Mouse (Mus musculus) MEL (cell line): ENCODE data around the gene Abhd12b. TPM values are rescaled to one million over a fixed set of nuclear protein-coding genes. Genes with fewer than 3 reads are reported as not detected.
A peak's percentile ranks its signal among the peaks of the same experiment; 100 is the strongest.

Source experiments
- DNase-seq: peaks from one replicate; pipeline ENCODE4 v3.0.0; 2011; ENCODE audit warnings: low read depth, low spot score
- H3K27ac ChIP-seq: 2 replicates; pipeline ENCODE4 v1.5.1; 2012; ENCODE audit warnings: low read depth, mild to moderate bottlenecking, control low read depth, low read length, moderate library complexity; ENCODE audit not compliant: control insufficient read depth
- H3K27me3 ChIP-seq, 2 experiments: fragments of 150-350 bp in 1 of 2; sonication (generic) in 1 of 2; 2 replicates each; pipeline ENCODE4 v1.6.1; 2012; ENCODE audit warnings: low read length in 2 of 2, mild to moderate bottlenecking in 2 of 2, improper control_type of control experiment in 1 of 2, moderate library complexity in 1 of 2; ENCODE audit not compliant: insufficient read depth in 2 of 2, control insufficient read depth in 1 of 2
- H3K36me3 ChIP-seq, 2 experiments: 2 replicates each; pipeline ENCODE4 v1.6.1; 2012 to 2014; ENCODE audit warnings: low read length in 2 of 2, improper control_type of control experiment in 1 of 2, inconsistent platforms in 1 of 2, mild to moderate bottlenecking in 1 of 2; ENCODE audit not compliant: insufficient read depth in 2 of 2, control insufficient read depth in 1 of 2
- H3K4me1 ChIP-seq, 2 experiments: fragments of 150-350 bp in 1 of 2; sonication (generic) in 1 of 2; 2 replicates each; pipeline ENCODE4 v1.6.1; 2012; ENCODE audit warnings: low read length in 2 of 2, improper control_type of control experiment in 1 of 2, mild to moderate bottlenecking in 1 of 2; ENCODE audit not compliant: insufficient read depth in 2 of 2, control insufficient read depth in 1 of 2
- H3K4me3 ChIP-seq, 2 experiments: fragments of 150-350 bp in 1 of 2; sonication (generic) in 1 of 2; 2 replicates each; pipeline ENCODE4 v1.5.1; 2012; ENCODE audit warnings: low read depth in 2 of 2, low read length in 2 of 2, mild to moderate bottlenecking in 2 of 2, moderate library complexity in 2 of 2, control low read depth in 1 of 2, improper control_type of control experiment in 1 of 2; ENCODE audit not compliant: control insufficient read depth in 1 of 2, insufficient read depth in 1 of 2
- H3K79me2 ChIP-seq: 2 replicates; pipeline ENCODE4 v1.6.1; 2012; ENCODE audit warnings: mild to moderate bottlenecking, low read length, moderate library complexity; ENCODE audit not compliant: control insufficient read depth, poor library complexity, insufficient read depth
- H3K9ac ChIP-seq: 2 replicates; pipeline ENCODE4 v1.6.1; 2012; ENCODE audit warnings: low read depth, mild to moderate bottlenecking, control low read depth, low read length, moderate library complexity; ENCODE audit not compliant: control insufficient read depth, poor library complexity, severe bottlenecking
- H3K9me3 ChIP-seq: fragments of 150-350 bp; sonication (generic); replicated peaks from 2 replicates; pipeline ENCODE4 v1.6.1; 2012; ENCODE audit warnings: mild to moderate bottlenecking, low read length, improper control_type of control experiment, moderate library complexity; ENCODE audit not compliant: insufficient read depth
- BHLHE40 ChIP-seq: IDR thresholded peaks from 2 replicates; pipeline ENCODE4 v1.6.1; 2012; ENCODE audit warnings: low read depth, mild to moderate bottlenecking, inconsistent platforms, low read length, improper control_type of control experiment, borderline replicate concordance
- EP300 ChIP-seq, 2 experiments: IDR thresholded peaks; 2 replicates each; pipeline ENCODE4 v1.6.1; 2011; ENCODE audit warnings: improper control_type of control experiment in 2 of 2, low read length in 2 of 2, low read depth in 1 of 2, mild to moderate bottlenecking in 1 of 2
- ETS1 ChIP-seq: IDR thresholded peaks from 2 replicates; pipeline ENCODE4 v1.6.1; 2012; ENCODE audit warnings: low read depth, mild to moderate bottlenecking, inconsistent platforms, low read length, improper control_type of control experiment, moderate library complexity
- GABPA ChIP-seq: IDR thresholded peaks from 2 replicates; pipeline ENCODE4 v1.6.1; 2012; ENCODE audit warnings: low read depth, mild to moderate bottlenecking, inconsistent platforms, low read length, improper control_type of control experiment, moderate library complexity
- GATA1 ChIP-seq: IDR thresholded peaks from 2 replicates; pipeline ENCODE4 v1.6.1; 2011; ENCODE audit warnings: low read depth, low read length, improper control_type of control experiment
- HCFC1 ChIP-seq: IDR thresholded peaks from 2 replicates; pipeline ENCODE4 v1.6.1; 2012; ENCODE audit warnings: low read depth, mild to moderate bottlenecking, inconsistent platforms, low read length, improper control_type of control experiment, moderate library complexity
- MAFK ChIP-seq: IDR thresholded peaks from 2 replicates; pipeline ENCODE4 v1.6.1; 2011; ENCODE audit warnings: low read depth, mild to moderate bottlenecking, low read length, improper control_type of control experiment, borderline replicate concordance
- MXI1 ChIP-seq: IDR thresholded peaks from 2 replicates; pipeline ENCODE4 v1.6.1; 2011; ENCODE audit warnings: mild to moderate bottlenecking, low read depth, low read length, improper control_type of control experiment
- MYC ChIP-seq: IDR thresholded peaks from 2 replicates; pipeline ENCODE4 v1.6.1; 2011; ENCODE audit warnings: low read depth, mild to moderate bottlenecking, low read length, improper control_type of control experiment, moderate library complexity
- POLR2AphosphoS5 ChIP-seq: IDR thresholded peaks from 2 replicates; pipeline ENCODE4 v1.6.1; 2012; ENCODE audit warnings: low read depth, borderline replicate concordance, mild to moderate bottlenecking, inconsistent platforms, low read length, moderate library complexity, mixed read lengths
- RCOR1 ChIP-seq: IDR thresholded peaks from 2 replicates; pipeline ENCODE4 v1.6.1; 2012; ENCODE audit warnings: low read depth, mild to moderate bottlenecking, inconsistent platforms, low read length, improper control_type of control experiment
- SIN3A ChIP-seq: IDR thresholded peaks from 2 replicates; pipeline ENCODE4 v1.6.1; 2012; ENCODE audit warnings: low read length, improper control_type of control experiment, inconsistent platforms
- TAL1 ChIP-seq: IDR thresholded peaks from 2 replicates; pipeline ENCODE4 v1.6.1; 2012; ENCODE audit warnings: mild to moderate bottlenecking, inconsistent platforms, low read length, moderate library complexity, mixed read lengths
- UBTF ChIP-seq: IDR thresholded peaks from 2 replicates; pipeline ENCODE4 v1.6.1; 2012; ENCODE audit warnings: low read depth, mild to moderate bottlenecking, inconsistent platforms, low read length, improper control_type of control experiment, moderate library complexity, borderline replicate concordance; ENCODE audit not compliant: insufficient read depth
- ZNF384 ChIP-seq: IDR thresholded peaks from 2 replicates; pipeline ENCODE4 v1.6.1; 2012; ENCODE audit warnings: low read depth, mild to moderate bottlenecking, inconsistent platforms, low read length, improper control_type of control experiment
- polyA plus RNA-seq, 2 experiments: library from polyadenylated mRNA; stranded (reverse) in 1 of 2; unstranded in 1 of 2; fragments of >175 nt in 1 of 2; fragments of >200 nt in 1 of 2; gene quantifications; 2 replicates each; pipeline versions ENCODE4 v1.2.1 to v1.2.4; 2012; ENCODE audit warnings: low replicate concordance in 2 of 2, low read depth in 1 of 2; ENCODE audit not compliant: insufficient read length in 2 of 2, insufficient read depth in 1 of 2, missing spikeins in 1 of 2
- total RNA-seq: library from RNA; depleted of rRNA; stranded (reverse); fragments of 300-350 nt; gene quantifications from 2 replicates; pipeline ENCODE4 v1.2.3, GENCODE M21; 2012

The Abhd12b gene
- total and polyA plus RNA-seq, 3 experiments, result not detected

- no peaks in the 10 kb centered on the region for H3K9me3 ChIP-seq
- peak; percentile 78 for DNase-seq
- TF ChIP-seq HCFC1 (peak; percentile 44), ZNF384 (0 out of 2 replicates have a peak, but pooled peaks have one; percentile 15), MYC (no peak), RCOR1 (peak; percentile 55), BHLHE40 (no peak), ETS1 (peak; percentile 80), SIN3A (peak; percentile 88), TAL1 (no peak), GATA1 (0 out of 2 replicates have a peak, but pooled peaks have one; percentile 17), MXI1 (peak; percentile 63), UBTF (no peak), EP300 (IDR thresholded peaks at IDR 0.05; ENCODE audit: low read depth in 1 of 2, low read length in 2 of 2) (peak in 1 of 2 experiments; percentile 34; a peak in 2 of 4 replicates), POLR2AphosphoS5 (no peak), GABPA (no peak), MAFK (no peak)
- peak overlapping the region; percentile 58 to 82 for H3K4me3 ChIP-seq
- H3K27ac ChIP-seq, result peak overlapping the region; percentile 40
- H3K4me1 ChIP-seq, result peaks cover 13 to 15% of the 10 kb centered on the region in 2 experiments
- no peaks in the 10 kb centered on the region for H3K27me3 ChIP-seq
- H3K36me3 ChIP-seq, result peaks cover 0 to 10% of the 10 kb centered on the region in 2 experiments; a peak in 2 of 4 replicates
- H3K79me2 ChIP-seq, result no peaks in the 10 kb centered on the region
- H3K9ac ChIP-seq, result peak overlapping the region; percentile 54
Measured at GRCm38 (mm10) chr12:70136185-70136756, 17.7 kb upstream of the Abhd12b start.

GRCm38 (mm10) chr12:70137095-70137494, 16.8 kb upstream of the Abhd12b start:
- H3K4me1 ChIP-seq, result peaks cover 19 to 20% of the 10 kb centered on the region in 2 experiments
- peak overlapping the region in 1 of 2 experiments; percentile 58; a peak in 2 of 4 replicates for H3K4me3 ChIP-seq
- H3K79me2 ChIP-seq, result no peaks in the 10 kb centered on the region
- DNase-seq, result peak; percentile 16
- H3K27me3 ChIP-seq, result no peaks in the 10 kb centered on the region
- TF ChIP-seq TAL1, result no peak
- TF ChIP-seq GATA1, result no peak
- peaks cover 0 to 12% of the 10 kb centered on the region in 2 experiments; a peak in 2 of 4 replicates for H3K36me3 ChIP-seq
- H3K9me3 ChIP-seq, result no peaks in the 10 kb centered on the region
- H3K27ac ChIP-seq, result no peak overlapping the region
- H3K9ac ChIP-seq, result no peak overlapping the region
